Comparison of ENCODE assay signal across 9 mouse cellular contexts in genomic region chr17:45551816-45552451, GRCm38 (mm10). TPM values are rescaled to one million over a fixed set of nuclear protein-coding genes. Genes with fewer than 3 reads are reported as not detected.
A peak's percentile ranks its signal among the peaks of the same experiment; 100 is the strongest.
DNase-seq lines count a peak whose midpoint lies in the region; ATAC-seq lines count a peak whose summit lies in the region.
"Had no signal": no experiment of that assay in that cellular context is flagged by ENCODE, and none has a peak within 500 bp of the region (broad histone marks: within the 10 kb centered on the region; RNA-seq: fewer than 3 reads in every experiment).

No protein-coding gene starts in this region.

- no peak overlapping the region for H3K9ac ChIP-seq in intestine, embryonic 14.5 days (ENCODE audit: low read length)
- no peak overlapping the region for H3K9ac ChIP-seq in midbrain, embryonic 15.5 days
- H3K9ac ChIP-seq in stomach, embryonic 16.5 days (ENCODE audit: low read length): no peak overlapping the region
- H3K9ac ChIP-seq: embryonic facial prominence, embryonic 13.5 days had no signal

- H3K4me3 ChIP-seq in intestine, embryonic 14.5 days (ENCODE audit: low read depth, low read length): no peak overlapping the region
- H3K4me3 ChIP-seq in midbrain, embryonic 15.5 days: no peak overlapping the region
- no peak overlapping the region for H3K4me3 ChIP-seq in stomach, embryonic 16.5 days (replicated peaks; ENCODE audit: low read length)
- H3K4me3 ChIP-seq: embryonic facial prominence, embryonic 13.5 days had no signal

- ATAC-seq in intestine, embryonic 14.5 days (replicated peaks; ENCODE audit: low FRiP score, low TSS enrichment, low read depth): no peak
- peak; percentile 10; the same call in 1 of the 2 replicates for ATAC-seq in midbrain, embryonic 15.5 days (replicated peaks)
- 0 out of 2 replicates have a peak, but pooled peaks have one; percentile 24 for ATAC-seq in stomach, embryonic 16.5 days (ENCODE audit: insufficient read depth, low FRiP score)

- no peak overlapping the region for H3K27ac ChIP-seq in intestine, embryonic 14.5 days (ENCODE audit: low read depth)
- H3K27ac ChIP-seq in midbrain, embryonic 15.5 days: no peak overlapping the region
- H3K27ac ChIP-seq in stomach, embryonic 16.5 days (ENCODE audit: low read length): no peak overlapping the region
- H3K27ac ChIP-seq: embryonic facial prominence, embryonic 13.5 days had no signal

- no peak overlapping the region for H3K4me2 ChIP-seq in intestine, embryonic 14.5 days (ENCODE audit: low read length)
- no peak overlapping the region for H3K4me2 ChIP-seq in midbrain, embryonic 15.5 days
- H3K4me2 ChIP-seq in stomach, embryonic 16.5 days (ENCODE audit: low read depth, low read length): no peak overlapping the region
- H3K4me2 ChIP-seq: embryonic facial prominence, embryonic 13.5 days had no signal

- 6% methylated on average over 8 of the region's 8 CpGs for WGBS in intestine, embryonic 14.5 days
- 3% methylated on average over 8 of the region's 8 CpGs for WGBS in midbrain, embryonic 15.5 days
- 4% methylated on average over 8 of the region's 8 CpGs for WGBS in stomach, embryonic 16.5 days

- intact Hi-C loops in left cerebral cortex, postnatal 36 days (cut with DNase I): loop anchor here (2.0 kb wide), 1 partner anchor 73 kb away; no protein-coding TSS in a partner anchor

- H3K36me3 ChIP-seq in intestine, embryonic 14.5 days (ENCODE audit: control insufficient read depth, insufficient read depth, low read length): no peaks in the 10 kb centered on the region
- H3K36me3 ChIP-seq in midbrain, embryonic 15.5 days (replicated peaks): no peaks in the 10 kb centered on the region
- no peaks in the 10 kb centered on the region for H3K36me3 ChIP-seq in stomach, embryonic 16.5 days (ENCODE audit: control insufficient read depth, insufficient read depth, low read length)
- H3K36me3 ChIP-seq: embryonic facial prominence, embryonic 13.5 days had no signal

- no peaks in the 10 kb centered on the region for H3K9me3 ChIP-seq in intestine, embryonic 14.5 days (ENCODE audit: control insufficient read depth, low read length)
- no peaks in the 10 kb centered on the region for H3K9me3 ChIP-seq in midbrain, embryonic 15.5 days
- no peaks in the 10 kb centered on the region for H3K9me3 ChIP-seq in stomach, embryonic 16.5 days (replicated peaks; ENCODE audit: control insufficient read depth, low read length)
- H3K9me3 ChIP-seq: embryonic facial prominence, embryonic 13.5 days had no signal

- peaks cover 23% of the 10 kb centered on the region for H3K27me3 ChIP-seq in intestine, embryonic 14.5 days (replicated peaks; ENCODE audit: control insufficient read depth, insufficient read depth, low read length)
- peaks cover 12% of the 10 kb centered on the region; the same call in 1 of the 2 replicates for H3K27me3 ChIP-seq in midbrain, embryonic 15.5 days (replicated peaks)
- peaks cover 26% of the 10 kb centered on the region for H3K27me3 ChIP-seq in stomach, embryonic 16.5 days (ENCODE audit: control insufficient read depth, insufficient read depth, low read length)

- DNase-seq in urinary bladder, postnatal 36 days (ENCODE audit: low spot score in 2 of 2): peak; percentile 70 to 75
- DNase-seq in urinary bladder, adult 2 months (ENCODE audit: low spot score): no peak
- peak; percentile 94 for DNase-seq in cerebellum, adult 9-10 months
- DNase-seq in forelimb bud, embryonic 11.5 days (ENCODE audit: low read depth, low spot score): peak; percentile 80
- DNase-seq in intestine, embryonic 14.5 days (ENCODE audit: low spot score): peak; percentile 91
- DNase-seq in left cerebral cortex, postnatal 36 days (ENCODE audit: low spot score in 2 of 2): peak; percentile 74 to 79

- peaks cover 13% of the 10 kb centered on the region; the same call in 1 of the 2 replicates for H3K4me1 ChIP-seq in intestine, embryonic 14.5 days (replicated peaks; ENCODE audit: control insufficient read depth, insufficient read depth, low read length)
- peaks cover 49% of the 10 kb centered on the region for H3K4me1 ChIP-seq in midbrain, embryonic 15.5 days
- H3K4me1 ChIP-seq in stomach, embryonic 16.5 days (ENCODE audit: control insufficient read depth, insufficient read depth, low read length): peaks cover 13% of the 10 kb centered on the region

RNA-seq across cellular contexts. Expression of gene Tmem151b, which starts 2.5 kb away (rescaled TPM):
- polyA plus RNA-seq in urinary bladder, adult 2 months (2012; rRNA removed): 0.51 and 0.81 TPM in 2 replicates
- polyA plus RNA-seq in intestine, embryonic 14.5 days (2014; fragmentation: Nextera tagmentation; extraction: Ambion mirVana): 2.1 and 2.3 TPM in 2 replicates
- total RNA-seq in left cerebral cortex, postnatal 36 days (2021): 100 to 1,000 TPM; 120 to 121 TPM
- polyA plus RNA-seq in midbrain, embryonic 15.5 days (2015; fragmentation: Nextera tagmentation; extraction: Ambion mirVana): 32.1 and 33.9 TPM in 2 replicates
- polyA plus RNA-seq in stomach, embryonic 16.5 days (2015; fragmentation: Nextera tagmentation; extraction: Ambion mirVana): 2.1 and 2.2 TPM in 2 replicates

RNA-seq across cellular contexts. Expression of gene Nfkbie, which starts 3.6 kb away (rescaled TPM):
- polyA plus RNA-seq in urinary bladder, adult 2 months (2012; rRNA removed): 5.7 and 6.1 TPM in 2 replicates
- 3.7 and 4.0 TPM in 2 replicates for polyA plus RNA-seq in intestine, embryonic 14.5 days (2014; fragmentation: Nextera tagmentation; extraction: Ambion mirVana)
- total RNA-seq in left cerebral cortex, postnatal 36 days (2021): 1 to 10 TPM; 1.7 to 2.7 TPM
- polyA plus RNA-seq in midbrain, embryonic 15.5 days (2015; fragmentation: Nextera tagmentation; extraction: Ambion mirVana): 3.5 and 5.3 TPM in 2 replicates
- 4.2 and 4.4 TPM in 2 replicates for polyA plus RNA-seq in stomach, embryonic 16.5 days (2015; fragmentation: Nextera tagmentation; extraction: Ambion mirVana)

RNA-seq across cellular contexts. Expression of gene Slc35b2, which starts 11.7 kb away (rescaled TPM):
- polyA plus RNA-seq in urinary bladder, adult 2 months (2012; rRNA removed): 62.3 and 69.4 TPM in 2 replicates
- 136 and 146 TPM in 2 replicates for polyA plus RNA-seq in intestine, embryonic 14.5 days (2014; fragmentation: Nextera tagmentation; extraction: Ambion mirVana)
- 10 to 100 TPM; 24.7 to 33.0 TPM for total RNA-seq in left cerebral cortex, postnatal 36 days (2021)
- polyA plus RNA-seq in midbrain, embryonic 15.5 days (2015; fragmentation: Nextera tagmentation; extraction: Ambion mirVana): 85.5 and 93.4 TPM in 2 replicates
- polyA plus RNA-seq in stomach, embryonic 16.5 days (2015; fragmentation: Nextera tagmentation; extraction: Ambion mirVana): 115 and 117 TPM in 2 replicates

RNA-seq across cellular contexts. Expression of gene Hsp90ab1, which starts 21.1 kb away (rescaled TPM):
- 635 and 857 TPM in 2 replicates for polyA plus RNA-seq in urinary bladder, adult 2 months (2012; rRNA removed)
- 1,628 and 1,680 TPM in 2 replicates for polyA plus RNA-seq in intestine, embryonic 14.5 days (2014; fragmentation: Nextera tagmentation; extraction: Ambion mirVana)
- 1,000 to 10,000 TPM; 1,413 to 1,526 TPM for total RNA-seq in left cerebral cortex, postnatal 36 days (2021)
- polyA plus RNA-seq in midbrain, embryonic 15.5 days (2015; fragmentation: Nextera tagmentation; extraction: Ambion mirVana): 1,488 and 1,537 TPM in 2 replicates
- polyA plus RNA-seq in stomach, embryonic 16.5 days (2015; fragmentation: Nextera tagmentation; extraction: Ambion mirVana): 1,400 and 1,468 TPM in 2 replicates

RNA-seq across cellular contexts. Expression of gene Tcte1, which starts 28.7 kb away (rescaled TPM):
- 0.01 TPM in 1 of 2 replicates, not detected in the other for polyA plus RNA-seq in urinary bladder, adult 2 months (2012; rRNA removed)
- 0.60 and 0.70 TPM in 2 replicates for polyA plus RNA-seq in intestine, embryonic 14.5 days (2014; fragmentation: Nextera tagmentation; extraction: Ambion mirVana)
- total RNA-seq in left cerebral cortex, postnatal 36 days (2021): 1 to 10 TPM; 1.3 to 1.9 TPM
- 6.0 and 6.2 TPM in 2 replicates for polyA plus RNA-seq in midbrain, embryonic 15.5 days (2015; fragmentation: Nextera tagmentation; extraction: Ambion mirVana)
- polyA plus RNA-seq in stomach, embryonic 16.5 days (2015; fragmentation: Nextera tagmentation; extraction: Ambion mirVana): 0.25 and 0.28 TPM in 2 replicates

Comparison
In these comparisons a context has a peak if more than half of its experiments do, and no peak if none do; other contexts are left out.
1. RNA of gene Tmem151b, which starts 2.5 kb away (polyA plus RNA-seq): 32.1 to 33.9 TPM in midbrain, embryonic 15.5 days; 2.1 to 2.3 TPM in intestine, embryonic 14.5 days, 2.1 to 2.2 TPM in stomach, embryonic 16.5 days and 0.51 to 0.81 TPM in urinary bladder, adult 2 months; every median in the first group is over 10 times any median in the second.